Mouse (Mus musculus): Measurements from ENCODE around the gene Elmo2.

DNA sequence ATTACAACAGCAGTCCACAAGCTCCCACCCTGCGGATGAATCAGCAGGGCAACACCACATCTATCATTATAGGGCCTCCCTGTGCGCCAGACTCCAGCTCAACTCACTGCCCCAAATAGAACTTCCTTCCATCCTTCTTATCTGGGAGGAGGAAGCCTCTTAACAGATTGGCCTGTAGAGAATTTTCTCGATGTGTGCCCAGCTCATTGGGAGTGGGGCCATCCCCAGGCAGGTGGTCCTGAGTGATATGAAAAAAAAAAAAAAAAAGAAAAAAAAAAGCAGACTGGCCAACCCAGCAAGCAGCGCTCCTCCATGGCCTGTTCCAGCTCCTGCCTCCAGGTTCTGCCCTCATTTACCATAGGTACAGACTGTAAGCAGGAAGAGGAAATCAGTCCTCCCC, 49.7 kb upstream of the Elmo2 start:
- TF ChIP-seq POLR2A (IDR thresholded peaks at IDR 0.05; ENCODE audit: low read depth, low read length): no peak
- TF ChIP-seq CTCF (conservative IDR thresholded peaks at IDR 0.05; ENCODE audit: insufficient read depth, insufficient read length, low read depth, low read length): no peak
